ENCODE assay signal across 28 mouse cellular contexts in the genomic region with DNA sequence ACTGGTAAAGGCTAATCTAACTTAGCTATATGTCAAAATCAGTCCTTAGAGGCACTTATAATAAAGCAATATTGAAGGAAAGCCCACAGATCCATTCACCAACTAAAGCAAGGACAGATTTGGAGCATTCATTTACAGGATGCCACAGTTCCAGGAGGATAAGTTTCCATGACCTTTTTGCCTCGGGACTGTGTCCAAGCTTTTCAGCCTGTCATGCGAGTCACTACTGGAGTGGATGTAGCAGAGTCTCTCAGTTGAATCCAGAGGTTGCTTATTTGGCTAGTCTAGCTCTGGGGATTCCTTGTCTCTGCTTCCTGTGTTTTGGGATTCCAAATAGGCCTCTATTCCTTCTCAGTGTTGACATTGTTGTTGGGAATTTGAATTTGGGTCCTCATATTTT.
DNase-seq lines count a peak whose midpoint lies in the region; ATAC-seq lines count a peak whose summit lies in the region.
"Had no signal": no experiment of that assay in that cellular context is flagged by ENCODE, and none has a peak within 500 bp of the region (broad histone marks: within the 10 kb centered on the region; RNA-seq: fewer than 3 reads in every experiment).

No protein-coding gene starts in this region.

- no peak overlapping the region for H3K4me2 ChIP-seq in liver, embryonic 11.5 days
- H3K4me2 ChIP-seq: embryonic facial prominence, embryonic 13.5 days; forebrain, embryonic 12.5 days; forebrain, embryonic 15.5 days; heart, embryonic 12.5 days; heart, embryonic 15.5 days; hindbrain, embryonic 14.5 days had no signal

- no peak for ATAC-seq in liver, embryonic 11.5 days (replicated peaks; ENCODE audit: low FRiP score)
- ATAC-seq in megakaryocyte, adult 5-6 weeks (ENCODE audit: poor library complexity, severe bottlenecking), result no peak
- ATAC-seq: forebrain, embryonic 15.5 days; hindbrain, postnatal 0 days; inflammation-experienced regulatory T-cells, adult 6 months; intestine, embryonic 16.5 days; Patski had no signal

- H3K27ac ChIP-seq in liver, embryonic 11.5 days (ENCODE audit: low read depth, low read length), result no peak overlapping the region
- H3K27ac ChIP-seq: embryonic facial prominence, embryonic 10.5 days; embryonic facial prominence, embryonic 13.5 days; forebrain, embryonic 12.5 days; forebrain, embryonic 15.5 days; heart, embryonic 15.5 days; hindbrain, embryonic 14.5 days; hindbrain, postnatal 0 days had no signal

- peak; percentile 61 to 86 for DNase-seq in adrenal gland, adult (ENCODE audit: inconsistent age in 2 of 2, low spot score in 1 of 2)
- DNase-seq in adrenal gland, postnatal 4 days (ENCODE audit: low spot score in 2 of 2), result no peak
- peak; percentile 42 for DNase-seq in adrenal gland, adult 8-10 months
- peak; percentile 30 for DNase-seq in adrenal gland, postnatal 25 days
- DNase-seq in liver, embryonic 11.5 days (ENCODE audit: low spot score), result no peak
- DNase-seq: cerebellum, adult 11-12 months; cerebellum, adult 8-10 months; cerebellum, postnatal 10 days; cerebellum, postnatal 36 days; embryo, embryonic 11 days; gastrocnemius, postnatal 10 days; heart, adult 18-20 months; heart, postnatal 10 days; heart, postnatal 4 days; kidney, adult 18-20 months had no signal

- H3K9ac ChIP-seq in liver, embryonic 11.5 days (ENCODE audit: low read depth, low read length), result no peak overlapping the region
- H3K9ac ChIP-seq: embryonic facial prominence, embryonic 13.5 days; forebrain, embryonic 12.5 days; forebrain, embryonic 15.5 days; heart, embryonic 12.5 days; heart, embryonic 15.5 days; hindbrain, embryonic 14.5 days had no signal

- H3K4me3 ChIP-seq in liver, embryonic 11.5 days (ENCODE audit: low read depth, low read length), result no peak overlapping the region
- H3K4me3 ChIP-seq: embryonic facial prominence, embryonic 10.5 days; embryonic facial prominence, embryonic 13.5 days; erythroblast, embryonic 14.5 days; forebrain, embryonic 12.5 days; forebrain, embryonic 15.5 days; heart, embryonic 12.5 days; heart, embryonic 15.5 days had no signal

- 76% methylated on average over 2 of the region's 2 CpGs for WGBS in liver, embryonic 11.5 days

- no peaks in the 10 kb centered on the region for H3K4me1 ChIP-seq in liver, embryonic 11.5 days (replicated peaks; ENCODE audit: control insufficient read depth, insufficient read depth, low read length)
- H3K4me1 ChIP-seq: embryonic facial prominence, embryonic 10.5 days; embryonic facial prominence, embryonic 13.5 days; forebrain, embryonic 12.5 days; forebrain, embryonic 15.5 days; heart, embryonic 12.5 days; heart, embryonic 15.5 days had no signal

- no peaks in the 10 kb centered on the region for H3K36me3 ChIP-seq in liver, embryonic 11.5 days (ENCODE audit: control insufficient read depth, insufficient read depth, low read length)
- H3K36me3 ChIP-seq: embryonic facial prominence, embryonic 10.5 days; embryonic facial prominence, embryonic 13.5 days; forebrain, embryonic 12.5 days; forebrain, embryonic 15.5 days; heart, embryonic 12.5 days; heart, embryonic 15.5 days had no signal

- H3K9me3 ChIP-seq in liver, embryonic 11.5 days (ENCODE audit: control insufficient read depth, low read length), result no peaks in the 10 kb centered on the region
- H3K9me3 ChIP-seq: embryonic facial prominence, embryonic 10.5 days; embryonic facial prominence, embryonic 13.5 days; forebrain, embryonic 12.5 days; forebrain, embryonic 15.5 days; heart, embryonic 12.5 days; heart, embryonic 15.5 days had no signal

- no peaks in the 10 kb centered on the region for H3K27me3 ChIP-seq in liver, embryonic 11.5 days (replicated peaks; ENCODE audit: control insufficient read depth, insufficient read depth, low read length)
- H3K27me3 ChIP-seq: embryonic facial prominence, embryonic 13.5 days; forebrain, embryonic 12.5 days; forebrain, embryonic 15.5 days; heart, embryonic 12.5 days; heart, embryonic 15.5 days; Patski had no signal

Comparison
In these comparisons a context has a peak if more than half of its experiments do, and no peak if none do; other contexts are left out.
1. DNase-seq: peak in adrenal gland, adult (2 of 2), adrenal gland, adult 8-10 months (single experiment) and adrenal gland, postnatal 25 days (single experiment); none in adrenal gland, postnatal 4 days (0 of 2) and liver, embryonic 11.5 days (single experiment).